ENCODE assay signal across 27 mouse cellular contexts in genomic region chr17:12149232-12149861, GRCm38 (mm10). TPM values are rescaled to one million over a fixed set of nuclear protein-coding genes. Genes with fewer than 3 reads are reported as not detected.
A peak's percentile ranks its signal among the peaks of the same experiment; 100 is the strongest.
DNase-seq lines count a peak whose midpoint lies in the region; ATAC-seq and TF ChIP-seq lines count a peak whose summit lies in the region.
"Had no signal": no experiment of that assay in that cellular context is flagged by ENCODE, and none has a peak within 500 bp of the region (broad histone marks: within the 10 kb centered on the region; RNA-seq: fewer than 3 reads in every experiment).

No protein-coding gene starts in this region.

- intact Hi-C loops in heart, postnatal 14 days (cut with DNase I): no loop called here

- 79% methylated on average over 6 of the region's 6 CpGs for WGBS in lung, postnatal 0 days
- 68% methylated on average over 6 of the region's 6 CpGs for WGBS in liver, embryonic 12.5 days (ENCODE audit: insufficient replicate concordance)

- peak; percentile 11; the same call in 1 of the 2 replicates for ATAC-seq in lung, postnatal 0 days
- ATAC-seq in liver, embryonic 12.5 days: peak; percentile 82
- ATAC-seq in megakaryocyte, adult 5-6 weeks (ENCODE audit: poor library complexity, severe bottlenecking): peak; percentile 56
- ATAC-seq: CD4-positive, CD25-positive, alpha-beta regulatory T cell, adult 4 months; hindbrain, postnatal 0 days; intestine, embryonic 16.5 days had no signal

- no peak overlapping the region for H3K27ac ChIP-seq in lung, postnatal 0 days (ENCODE audit: low read length)
- peak overlapping the region; percentile 71 for H3K27ac ChIP-seq in liver, embryonic 12.5 days
- H3K27ac ChIP-seq: heart, adult 2 months; hindbrain, postnatal 0 days; layer of hippocampus, adult 2 months; limb, embryonic 10.5 days; neural tube, embryonic 13.5 days; stomach, embryonic 15.5 days had no signal

- no peak overlapping the region for H3K9ac ChIP-seq in lung, postnatal 0 days (replicated peaks; ENCODE audit: low read depth)
- no peak overlapping the region for H3K9ac ChIP-seq in liver, embryonic 12.5 days
- H3K9ac ChIP-seq: neural tube, embryonic 13.5 days; stomach, embryonic 15.5 days had no signal

- peaks cover 3% of the 10 kb centered on the region; the same call in 1 of the 2 replicates for H3K4me1 ChIP-seq in lung, postnatal 0 days (ENCODE audit: insufficient read depth, low read depth, low read length)
- peaks cover 47% of the 10 kb centered on the region for H3K4me1 ChIP-seq in liver, embryonic 12.5 days
- H3K4me1 ChIP-seq: limb, embryonic 10.5 days; neural tube, embryonic 13.5 days; stomach, embryonic 15.5 days had no signal

- H3K36me3 ChIP-seq in lung, postnatal 0 days (ENCODE audit: insufficient read depth, low read length): peaks cover 11% of the 10 kb centered on the region; the same call in 1 of the 2 replicates
- peaks cover 62% of the 10 kb centered on the region for H3K36me3 ChIP-seq in liver, embryonic 12.5 days

- DNase-seq in lung, postnatal 0 days (ENCODE audit: low spot score): no peak
- DNase-seq in lung, adult 18-20 months: no peak
- DNase-seq in right cerebral cortex, postnatal 14 days: no peak
- no peak for DNase-seq in heart, postnatal 14 days
- no peak for DNase-seq in MN1 (ENCODE audit: low spot score)
- DNase-seq: adrenal gland, postnatal 36 days; cerebellum, adult 8-10 months; gastrocnemius, postnatal 36 days; heart, adult 2 months; kidney, adult 9 months; kidney, postnatal 25 days; lung, postnatal 14 days; midbrain, embryonic 14.5 days; right cerebral cortex, postnatal 4 days; thymus, adult 18-20 months; thymus, postnatal 36 days had no signal

- TF ChIP-seq EP300 in lung, postnatal 0 days (IDR thresholded peaks at IDR 0.05): no peak

- no peaks in the 10 kb centered on the region for H3K9me3 ChIP-seq in lung, postnatal 0 days (ENCODE audit: low read length)
- H3K9me3 ChIP-seq in liver, embryonic 12.5 days (replicated peaks): no peaks in the 10 kb centered on the region
- H3K9me3 ChIP-seq: limb, embryonic 10.5 days; megakaryocyte, embryonic 14.5 days; neural tube, embryonic 13.5 days; stomach, embryonic 15.5 days had no signal

- H3K4me3 ChIP-seq in lung, postnatal 0 days (ENCODE audit: low read depth, low read length): no peak overlapping the region
- H3K4me3 ChIP-seq in liver, embryonic 12.5 days: no peak overlapping the region
- H3K4me3 ChIP-seq: heart, adult 2 months; layer of hippocampus, adult 2 months; limb, embryonic 10.5 days; megakaryocyte, embryonic 14.5 days; myocyte; neural tube, embryonic 13.5 days; stomach, embryonic 15.5 days had no signal

- no peak overlapping the region for H3K4me2 ChIP-seq in lung, postnatal 0 days (replicated peaks; ENCODE audit: low read depth, low read length)
- H3K4me2 ChIP-seq in liver, embryonic 12.5 days: no peak overlapping the region
- H3K4me2 ChIP-seq: neural tube, embryonic 13.5 days; stomach, embryonic 15.5 days had no signal

- H3K27me3 ChIP-seq in lung, postnatal 0 days (replicated peaks; ENCODE audit: insufficient read depth, low read length): no peaks in the 10 kb centered on the region
- no peaks in the 10 kb centered on the region for H3K27me3 ChIP-seq in liver, embryonic 12.5 days (replicated peaks)
- H3K27me3 ChIP-seq: megakaryocyte, embryonic 14.5 days; neural tube, embryonic 13.5 days; stomach, embryonic 15.5 days had no signal

- TF ChIP-seq CTCF in lung, postnatal 0 days (IDR thresholded peaks at IDR 0.05): no peak

RNA-seq across cellular contexts. Expression of gene Agpat4, which starts 30.8 kb away (rescaled TPM):
- 58.2 and 66.2 TPM in 2 replicates for polyA plus RNA-seq in lung, postnatal 0 days (2015; fragmentation: Nextera tagmentation; extraction: Ambion mirVana)
- polyA plus RNA-seq in liver, embryonic 12.5 days (2016; fragmentation: Nextera tagmentation; extraction: Ambion mirVana): 31.6 and 35.2 TPM in 2 replicates
- total RNA-seq in megakaryocyte, adult 5-6 weeks (2015): 8.9 and 12.8 TPM in 2 replicates
- 11.8 and 12.1 TPM in 2 replicates for total RNA-seq in megakaryocyte, adult 5-6 weeks (2017)
- 1 to 10 TPM; 7.5 TPM for total RNA-seq in heart, postnatal 14 days (2021)

Comparison
In these comparisons a context has a peak if more than half of its experiments do, and no peak if none do; other contexts are left out.
1. ATAC-seq: peak in every context shown above with its lines; median percentile 82 in liver, embryonic 12.5 days; 56 in megakaryocyte, adult 5-6 weeks; 11 in lung, postnatal 0 days.